Mouse (Mus musculus) T-cell, adult 2 months (primary cell): ENCODE results near the gene Ddx51.

Experiments
- DNase-seq: peaks from one replicate; pipeline ENCODE4 v3.0.0; 2022; ENCODE audit warnings: low spot score

Ddx51 gene

DNA sequence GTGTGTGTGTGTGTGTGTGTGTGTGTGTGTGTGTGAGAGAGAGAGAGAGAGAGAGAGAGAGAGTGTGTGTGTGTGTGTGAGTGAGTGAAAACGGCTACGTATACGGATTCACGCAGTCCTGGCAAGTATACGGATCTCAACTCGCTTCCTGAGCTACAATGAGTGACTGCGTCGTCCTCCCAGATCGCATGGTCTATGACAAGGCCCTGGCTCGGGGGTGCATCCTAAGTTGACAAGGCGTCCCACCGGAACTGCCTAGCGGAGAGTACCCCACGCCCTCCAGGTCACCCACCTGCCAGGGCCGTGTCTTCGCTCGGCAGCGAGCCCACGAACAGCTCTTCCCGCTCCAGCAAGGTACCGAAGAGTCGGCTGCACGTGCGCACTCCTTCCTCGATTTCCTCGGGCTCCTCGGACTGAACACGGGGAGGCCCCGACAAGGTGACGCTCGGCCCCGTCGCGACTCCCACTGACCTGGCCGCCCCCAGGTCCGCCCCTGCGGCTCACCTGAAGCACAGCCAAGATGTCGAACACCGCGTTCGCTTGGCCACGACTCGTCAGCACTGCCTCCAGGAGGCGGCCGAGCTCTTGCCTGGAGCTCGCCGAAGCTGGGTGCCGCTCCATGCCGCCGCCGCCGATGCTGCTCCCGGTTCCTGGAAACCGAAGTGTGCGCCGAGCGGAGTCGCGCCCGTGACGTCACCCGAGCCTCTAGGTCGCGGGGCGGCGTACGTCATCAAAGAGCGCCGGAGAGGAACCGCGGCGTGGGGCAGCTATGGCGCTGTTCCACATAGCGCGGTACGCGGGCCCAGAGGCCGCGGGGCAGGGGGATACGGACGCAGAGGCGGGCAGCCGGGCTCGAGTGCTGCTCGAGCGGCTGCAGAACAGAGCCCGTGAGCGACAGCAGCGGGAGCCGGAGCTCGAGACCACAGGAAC is at the start of gene Ddx51, which contains the start of gene Noc4l:
Ddx51 (plus strand) TSS at position 733 of the 930 bp plus-strand sequence.
Noc4l (minus strand) TSS at position 699 of the 930 bp plus-strand sequence.
- peak; percentile 93 for DNase-seq

DNA sequence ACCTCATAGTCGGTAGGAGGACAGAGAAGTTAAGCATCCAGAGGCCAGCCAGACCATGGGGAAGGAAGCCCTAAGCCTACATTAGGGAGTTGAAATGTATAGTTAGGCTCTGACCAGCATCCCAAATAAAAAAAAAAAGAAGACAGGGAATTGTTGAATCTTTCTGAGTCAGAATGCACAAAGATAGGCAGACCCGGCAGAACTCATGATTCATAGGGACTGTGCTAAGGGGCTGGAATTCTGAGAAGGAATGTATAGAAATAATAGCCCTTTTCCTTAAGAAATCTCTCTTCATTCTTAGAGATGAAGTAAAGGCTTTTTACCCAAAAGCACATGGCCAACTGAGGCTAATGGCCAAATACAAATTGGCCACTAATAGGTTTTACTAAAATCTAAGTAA is 48.9 kb upstream of the Ddx51 start:
- DNase-seq, result no peak

DNA sequence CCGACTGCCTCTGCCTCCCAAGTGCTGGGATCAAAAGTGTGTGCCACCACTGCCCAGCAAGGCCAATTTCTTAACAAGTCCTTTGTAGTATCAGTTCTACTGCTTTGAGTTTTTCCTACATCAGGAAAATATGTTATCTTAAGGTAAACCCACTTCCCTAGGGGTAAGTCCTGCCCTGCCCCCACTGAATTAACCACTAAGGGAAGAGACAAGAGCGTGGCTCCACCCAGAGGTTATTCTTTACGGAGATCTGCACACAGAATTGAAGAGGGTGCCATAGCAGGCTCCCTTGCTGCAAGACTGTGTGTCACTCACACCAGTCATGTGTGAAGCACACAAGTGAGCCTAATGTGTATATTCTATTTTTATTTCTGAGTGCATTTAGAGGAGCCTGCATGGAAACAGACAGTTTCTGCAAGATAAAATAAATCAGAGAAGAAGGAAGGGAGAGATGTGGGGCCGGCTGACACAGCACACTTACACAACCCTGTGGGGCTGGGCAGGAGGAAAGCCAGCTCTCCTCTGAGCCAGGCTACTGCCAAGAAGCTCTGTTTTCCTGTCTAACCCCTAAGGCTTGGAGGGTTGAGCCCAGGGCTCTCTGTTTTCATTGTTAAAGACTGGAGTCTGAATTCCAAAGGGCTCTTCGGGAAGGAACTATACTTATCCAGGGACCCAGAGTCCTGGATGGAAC is 47.6 kb upstream of the Ddx51 start:
- peak; percentile 20 for DNase-seq

DNA sequence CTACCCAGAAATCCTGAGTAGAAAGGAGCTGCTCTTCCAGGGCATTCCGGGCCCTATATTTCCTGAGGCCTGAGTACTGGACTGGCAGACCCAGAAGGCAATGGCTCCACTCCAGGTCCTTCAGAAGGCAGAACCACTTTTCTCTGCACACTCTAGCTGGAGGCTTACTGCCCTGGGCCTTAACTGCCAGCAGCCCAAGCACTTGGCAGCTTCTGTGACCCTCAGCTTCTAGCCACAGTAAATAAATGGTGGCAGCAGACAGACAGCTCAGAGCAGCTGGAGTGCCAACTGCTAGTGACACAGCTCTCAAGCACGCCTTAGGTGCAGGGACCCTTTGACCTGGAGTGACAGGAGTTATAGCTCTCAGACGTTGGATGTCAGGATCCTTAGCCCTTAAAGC is 45.5 kb upstream of the Ddx51 start:
- no peak for DNase-seq

DNA sequence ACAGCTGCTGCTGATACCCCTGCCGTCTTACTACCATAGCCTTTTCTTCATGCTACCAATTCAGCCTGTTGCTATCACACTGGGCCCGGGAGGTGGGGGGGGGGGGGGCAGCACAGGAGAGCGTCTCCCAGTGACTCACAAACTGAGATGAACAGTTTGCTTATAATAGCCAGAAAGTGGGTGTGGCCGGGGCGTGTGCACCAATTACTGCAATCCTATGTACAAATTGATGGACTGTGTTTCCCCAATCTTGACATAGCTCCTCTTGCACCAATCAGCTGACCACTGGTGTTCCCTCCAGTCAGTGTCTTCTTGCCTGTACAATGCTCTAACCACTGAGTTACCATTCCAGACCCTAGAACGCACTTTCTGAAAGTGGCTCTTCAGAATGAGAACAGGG is 44.9 kb upstream of the Ddx51 start:
- no peak for DNase-seq

DNA sequence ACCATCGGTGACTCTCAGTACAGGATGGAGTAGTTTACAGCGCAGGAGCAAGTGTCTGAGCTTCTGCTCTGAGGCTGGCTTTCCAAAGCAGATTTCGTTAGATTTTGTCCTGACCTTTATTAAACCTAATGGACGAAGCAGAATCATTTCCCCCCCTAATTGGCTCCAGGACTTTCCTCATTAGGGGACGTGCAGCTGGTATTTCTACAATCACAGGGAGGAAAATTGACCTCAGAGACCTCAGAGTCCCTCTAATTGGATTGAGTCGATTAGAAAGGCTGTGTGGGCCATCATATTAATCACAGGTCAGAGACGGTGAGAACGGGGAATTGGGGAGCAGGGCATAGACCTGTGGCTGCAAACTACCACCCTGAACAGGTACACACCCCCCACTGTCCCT is 44.3 kb upstream of the Ddx51 start:
- DNase-seq, result no peak

DNA sequence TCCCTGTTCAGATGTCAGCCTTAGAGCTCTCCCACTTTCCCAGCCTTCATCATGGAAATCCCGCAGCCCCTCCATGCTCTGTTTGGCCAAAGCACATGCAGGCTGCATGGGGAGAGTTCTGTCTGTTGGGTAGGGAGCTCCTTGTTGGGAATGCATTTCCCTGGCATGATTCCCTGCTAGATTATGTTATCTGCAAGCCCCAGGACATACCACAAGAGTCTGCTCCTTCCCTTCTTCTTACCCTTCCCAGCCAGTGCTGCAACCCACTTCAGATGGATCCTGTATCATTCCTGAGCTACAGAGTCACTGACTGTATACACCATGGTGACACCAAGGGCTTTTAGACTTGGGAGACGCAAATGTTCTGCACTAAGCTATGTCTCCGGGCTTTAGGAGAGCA is 43.8 kb upstream of the Ddx51 start:
- DNase-seq, result no peak

DNA sequence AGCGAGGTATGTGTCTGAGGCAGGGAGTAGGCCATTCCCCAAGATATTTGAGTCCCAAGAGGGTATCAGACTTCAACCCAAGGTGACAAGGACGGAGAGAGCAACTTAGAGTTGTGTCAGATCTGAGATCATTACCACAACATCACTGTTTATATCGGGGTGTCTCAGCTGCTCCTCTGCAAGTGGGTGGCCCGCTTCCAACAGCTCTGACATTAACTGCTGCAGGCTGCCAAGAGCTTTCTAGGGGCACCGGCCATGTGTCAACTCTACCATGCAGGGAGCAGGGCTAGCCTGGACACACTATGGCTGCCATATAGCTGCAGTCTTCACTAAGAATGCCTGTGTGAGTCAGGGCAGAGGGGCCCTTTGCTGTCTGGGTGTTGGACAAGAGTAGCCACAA is 43.4 kb upstream of the Ddx51 start:
- no peak for DNase-seq

DNA sequence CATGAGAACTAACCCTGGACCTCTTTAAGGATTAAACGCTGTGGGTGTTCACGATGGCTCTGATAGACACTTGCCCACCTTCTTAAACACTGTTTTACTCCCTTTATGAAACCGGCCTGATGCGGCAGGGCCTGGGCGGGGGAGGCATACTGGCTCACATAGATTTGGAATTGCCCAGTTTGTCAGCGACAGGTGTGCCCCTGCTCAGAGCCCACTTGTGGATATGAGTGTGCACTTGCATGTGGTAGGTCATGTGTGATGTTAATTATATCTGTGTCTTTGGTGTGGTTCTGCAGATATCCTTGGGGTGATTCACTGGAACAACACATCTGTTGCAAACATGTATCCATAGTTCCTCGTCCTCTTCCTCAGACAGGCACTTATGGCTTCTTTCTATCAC is 42.8 kb upstream of the Ddx51 start:
- DNase-seq, result no peak

DNA sequence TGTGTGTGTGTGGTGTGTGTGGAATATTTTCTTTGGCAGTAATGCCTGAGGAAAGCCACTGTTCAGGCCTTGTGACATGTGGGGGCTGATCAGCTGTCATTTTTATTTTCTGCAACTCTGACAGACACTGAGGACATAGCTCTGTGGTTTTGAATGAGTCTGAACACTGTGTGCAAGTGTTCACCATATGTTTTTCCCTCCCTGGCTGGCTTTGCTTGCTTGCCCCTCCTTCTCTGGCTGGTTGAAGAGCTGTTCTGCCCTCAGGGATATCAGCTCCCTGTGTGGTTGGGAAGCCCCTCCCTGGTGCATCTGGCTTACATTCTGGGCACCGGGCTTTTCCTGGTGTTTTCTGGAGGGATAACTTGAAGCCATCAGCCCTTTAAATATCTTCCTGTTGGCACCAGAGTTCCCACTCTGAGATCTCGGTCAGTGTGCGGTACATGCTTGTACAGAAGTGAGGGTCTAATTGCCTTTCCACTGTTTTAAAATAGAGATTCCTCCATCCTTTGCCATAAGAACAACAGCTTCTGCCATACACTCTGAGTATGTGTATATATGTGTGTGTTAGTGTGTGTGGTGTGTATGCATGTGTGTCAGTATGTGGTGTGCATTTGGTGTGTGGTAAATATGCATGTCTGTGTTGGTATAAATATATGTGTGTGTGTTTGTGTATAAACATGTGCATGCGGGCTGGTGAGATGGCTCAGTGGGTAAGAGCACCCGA is 41.7 kb upstream of the Ddx51 start:
- DNase-seq, result no peak

DNA sequence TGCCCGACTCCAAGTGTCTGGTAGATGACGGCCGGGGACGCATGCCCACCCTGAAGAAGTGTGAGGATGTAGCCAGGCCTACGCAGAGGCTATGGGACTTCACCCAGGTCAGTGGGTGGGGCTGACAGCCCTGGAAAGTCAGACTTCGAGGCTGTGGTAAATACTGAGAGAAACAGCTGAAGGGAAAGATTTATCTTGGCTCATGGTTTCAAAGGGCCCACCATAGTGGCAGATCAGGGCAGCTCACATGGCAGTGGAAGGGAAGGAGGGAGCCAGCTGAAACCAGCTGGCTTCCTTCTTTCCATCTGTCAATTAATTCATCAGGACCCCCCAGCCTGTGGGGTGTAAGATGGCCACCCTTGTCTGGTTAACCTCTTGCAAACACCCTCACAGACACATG is 34.0 kb upstream of the Ddx51 start:
- DNase-seq, result no peak

DNA sequence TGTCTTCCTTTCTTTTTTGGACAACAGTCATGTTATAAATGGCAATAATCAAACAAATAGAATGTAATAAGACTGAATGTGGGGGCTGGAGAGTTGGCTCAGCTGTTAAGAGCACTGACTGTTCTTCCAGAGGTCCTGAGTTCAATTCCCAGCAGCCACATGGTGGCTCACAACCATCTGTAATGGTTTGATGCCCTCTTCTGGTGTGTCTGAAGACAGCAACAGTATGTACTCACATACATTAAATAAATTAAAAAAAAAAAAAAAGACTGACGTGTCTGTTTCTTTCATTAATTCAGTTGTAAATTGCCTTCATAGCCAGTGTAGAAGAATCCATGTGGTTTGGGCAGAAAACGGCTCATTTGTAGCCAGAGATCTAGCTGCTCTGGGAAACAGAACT is 28.9 kb upstream of the Ddx51 start:
- DNase-seq, result no peak

DNA sequence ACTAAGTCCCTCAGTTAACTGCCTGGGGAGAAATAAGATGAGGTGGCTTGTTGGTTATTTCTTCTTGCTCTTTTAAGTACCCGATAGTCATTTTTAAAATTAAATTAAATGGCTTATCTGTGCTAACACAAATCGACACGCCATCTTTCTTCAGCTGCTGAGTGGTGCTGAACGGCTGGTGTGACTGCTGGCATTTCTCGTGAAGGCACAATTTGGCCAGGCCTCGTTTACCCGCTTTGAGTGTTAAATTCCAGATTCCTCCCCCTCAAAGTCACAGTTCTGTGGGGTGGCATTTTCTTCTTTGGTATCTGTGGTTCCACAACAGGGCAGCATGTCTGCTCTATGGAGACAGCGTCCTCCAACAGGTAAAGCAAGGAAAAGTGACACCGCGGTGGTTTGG is 25.9 kb upstream of the Ddx51 start:
- DNase-seq, result no peak

DNA sequence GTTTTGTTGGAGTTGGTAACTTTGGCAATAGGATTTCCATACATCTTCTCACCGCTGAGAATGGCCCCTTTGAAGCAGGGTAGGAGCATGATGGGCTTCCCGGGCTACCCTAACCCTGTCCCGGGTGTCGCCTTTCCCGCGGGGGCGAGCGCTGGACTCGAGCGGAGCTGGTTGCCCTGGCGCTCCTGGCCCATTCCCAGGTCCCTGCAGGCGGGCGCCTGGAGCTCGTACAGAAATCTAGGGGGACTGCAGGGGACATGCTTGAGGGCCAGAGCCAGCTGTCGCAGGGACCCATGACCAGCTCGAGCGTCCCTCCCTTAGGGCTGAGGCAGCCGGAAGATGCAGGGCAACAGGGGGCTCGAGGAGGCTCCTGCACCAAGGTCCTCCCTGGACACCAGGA is 25.1 kb upstream of the Ddx51 start:
- DNase-seq, result no peak

DNA sequence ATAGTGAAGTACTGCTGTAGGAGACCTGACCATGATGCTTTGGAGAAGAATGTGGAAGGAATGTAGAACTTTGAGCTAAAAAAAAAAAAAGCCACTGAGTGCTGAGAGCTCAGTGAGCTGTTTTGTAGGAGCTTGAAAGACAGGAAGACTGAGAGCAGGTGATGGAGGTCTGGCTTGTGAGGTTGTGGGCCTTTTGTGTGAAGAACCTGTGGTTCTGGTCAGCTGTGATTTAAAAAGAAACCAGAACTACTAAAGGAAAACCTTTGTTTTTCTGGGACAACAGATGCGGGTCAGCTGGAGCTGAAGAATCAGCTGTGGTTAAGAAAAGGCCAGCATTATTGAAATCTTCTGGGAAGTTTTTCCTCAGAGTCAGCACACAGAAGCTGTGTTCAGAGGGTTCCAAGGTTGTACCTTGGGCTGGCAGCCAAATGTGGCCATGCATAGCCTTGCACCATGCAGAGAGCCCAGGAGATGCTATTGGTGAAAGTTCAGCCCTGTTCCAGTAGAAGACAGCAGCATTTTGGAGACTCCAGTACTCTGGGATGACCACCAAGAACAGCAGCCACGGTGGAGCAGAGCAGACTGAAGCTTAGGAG is 23.6 kb upstream of the Ddx51 start:
- DNase-seq, result no peak

DNA sequence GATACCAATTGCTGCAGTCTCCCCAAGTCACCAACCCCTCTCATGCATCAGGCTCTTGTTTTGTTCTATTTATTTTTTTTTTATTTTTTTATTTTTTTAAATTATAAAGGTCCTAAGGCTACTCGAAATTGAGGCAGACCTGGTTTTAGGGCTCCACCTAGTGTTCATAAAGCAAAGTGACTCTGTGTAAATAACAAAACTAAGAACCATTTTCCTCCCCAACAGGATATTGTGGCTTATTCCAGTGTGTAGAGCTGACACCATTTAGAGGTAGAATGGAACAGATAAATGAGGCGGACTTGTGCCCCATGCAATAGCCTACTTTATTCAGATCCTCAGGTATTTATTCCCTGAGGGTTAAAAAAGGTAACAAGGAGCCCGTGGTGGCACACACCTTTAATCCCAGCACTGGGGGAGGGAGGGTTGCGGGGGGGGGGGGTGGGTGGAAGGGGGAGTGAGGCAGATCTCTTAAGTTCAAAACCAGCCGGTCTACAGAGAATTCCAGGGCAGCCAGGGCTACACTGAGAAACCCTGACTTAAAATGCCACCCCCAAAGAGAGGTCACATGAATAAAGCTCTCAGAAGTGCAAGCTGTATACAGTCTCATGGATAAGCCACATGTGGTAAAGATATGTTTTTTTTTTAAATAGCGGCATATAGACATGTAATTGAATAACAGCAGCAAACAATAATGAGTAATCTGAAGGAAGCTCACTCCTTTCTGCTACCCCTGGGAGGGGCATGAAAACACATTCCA is 17.1 kb upstream of the Ddx51 start:
- peak; percentile 44 for DNase-seq

DNA sequence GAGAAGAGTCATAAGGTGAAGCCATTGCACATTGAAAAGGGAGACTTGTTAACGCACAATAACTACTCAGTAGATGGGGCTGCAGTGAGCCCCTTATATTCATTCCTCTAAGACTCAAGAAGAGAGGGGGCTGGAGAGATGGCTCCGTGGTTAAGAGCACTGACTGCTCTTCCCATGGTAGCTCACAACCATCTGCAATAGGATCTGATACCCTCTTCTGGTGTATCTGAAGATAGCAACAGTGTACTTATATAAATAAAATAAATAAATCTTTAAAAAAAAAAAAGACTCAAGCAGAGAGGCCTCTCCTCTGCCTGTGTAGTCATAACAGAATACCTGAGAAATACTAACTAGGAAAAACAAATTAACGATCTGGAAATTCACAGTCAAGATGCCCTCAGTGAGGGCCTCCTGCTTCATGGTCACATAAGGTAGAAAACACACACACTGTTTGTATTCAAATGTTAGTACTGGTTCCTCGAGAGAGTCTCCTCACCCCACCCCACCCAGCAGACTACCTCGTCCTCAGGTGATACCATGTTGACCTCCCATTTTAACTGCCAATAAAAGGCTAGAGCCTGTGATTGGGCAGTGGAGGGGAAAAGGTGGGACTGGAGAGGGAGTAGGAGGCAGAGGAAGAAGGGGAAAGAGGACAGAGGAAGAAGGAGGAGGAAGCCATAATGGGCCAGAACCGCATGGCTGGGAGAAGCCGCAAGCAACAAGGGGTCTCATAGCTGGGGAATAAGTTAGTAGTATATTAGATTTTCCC is 14.8 kb upstream of the Ddx51 start:
- no peak for DNase-seq

DNA sequence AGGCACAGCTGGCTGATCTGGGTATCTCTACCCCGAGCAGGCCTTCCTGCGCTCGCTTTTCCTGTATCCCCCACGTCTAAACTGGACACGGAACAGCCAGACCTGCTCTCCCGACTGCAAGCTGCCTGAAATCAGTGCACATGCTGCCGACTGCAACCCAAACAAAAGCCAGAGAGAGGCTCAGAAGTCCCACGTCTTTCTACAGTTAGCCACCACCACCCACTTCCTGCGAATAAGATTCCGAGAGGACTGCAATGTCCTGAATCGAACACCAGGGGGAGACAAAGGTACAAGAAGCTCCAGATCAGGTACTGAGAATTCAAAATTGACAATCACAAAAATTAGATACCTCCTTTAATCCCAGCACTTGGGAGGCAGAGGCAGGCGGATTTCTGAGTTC is 13.8 kb upstream of the Ddx51 start:
- peak; percentile 84 for DNase-seq

DNA sequence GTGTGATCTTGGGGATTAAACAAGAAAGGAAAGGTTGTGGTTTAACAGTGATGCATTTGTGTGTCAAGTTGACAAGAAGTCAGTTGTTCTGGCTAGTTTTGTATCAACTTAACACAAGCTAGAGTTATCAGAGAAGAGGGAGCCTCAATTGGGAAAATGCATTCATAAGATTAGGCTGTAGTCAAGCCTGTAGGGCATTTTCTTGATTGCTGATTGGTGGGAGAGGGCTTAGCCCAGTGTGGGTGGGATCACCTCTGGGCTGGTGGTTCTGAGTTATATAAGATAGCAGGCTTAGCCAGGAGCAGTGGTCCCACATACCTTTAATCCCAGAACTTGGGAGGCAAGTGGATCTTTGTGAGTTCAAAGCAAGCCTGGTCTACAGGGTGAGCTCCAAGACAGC is 6.9 kb upstream of the Ddx51 start:
- DNase-seq, result no peak

DNA sequence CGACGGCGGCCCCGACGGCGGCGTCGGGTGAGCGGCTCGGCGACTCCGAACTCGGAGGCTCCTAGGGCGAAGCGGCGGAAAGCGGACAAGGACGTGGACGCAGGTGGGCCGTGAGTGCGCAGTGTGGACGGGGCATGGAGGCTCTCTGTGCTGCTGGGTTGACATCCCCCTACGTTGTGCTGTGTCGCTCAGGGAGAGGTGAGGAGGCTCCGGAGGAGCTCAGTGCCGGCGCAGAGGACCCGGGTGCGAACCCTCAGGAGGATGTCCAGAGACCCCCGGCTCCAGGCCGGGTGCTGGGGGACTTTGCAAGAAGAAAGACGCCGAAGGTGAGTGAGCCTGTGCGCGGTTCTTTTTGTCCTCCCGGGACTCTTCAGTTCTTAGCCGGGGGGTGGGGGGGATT is 435 bp downstream of the Ddx51 start:
- DNase-seq, result no peak

DNA sequence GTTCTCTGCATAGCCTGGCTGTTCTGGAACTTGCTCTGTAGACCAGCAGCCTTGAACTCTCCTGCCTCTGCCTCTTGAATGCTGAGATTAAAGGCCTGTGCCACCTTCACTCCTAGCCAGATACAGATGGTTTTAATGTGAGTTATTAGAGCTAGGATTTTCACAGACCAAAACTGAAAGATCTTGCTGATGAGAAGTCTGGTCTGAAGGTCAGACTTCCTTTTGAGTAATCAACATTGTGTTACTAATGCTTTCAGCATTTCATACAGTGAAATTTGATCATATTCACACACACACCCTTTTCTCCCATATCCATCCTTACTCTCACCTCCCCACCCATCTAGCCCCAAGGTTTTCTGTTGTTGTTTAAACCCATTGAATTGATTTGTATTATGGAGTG is 6.4 kb downstream of the Ddx51 start:
- DNase-seq, result no peak
